Mouse (Mus musculus): ENCODE measurements around the gene Sema6d.
"Not testable (repeated sequence)": the region's sequence is repeated elsewhere in the genome, so short reads cannot be mapped to it uniquely, and the experiment has no call there.

Sema6d gene

DNA sequence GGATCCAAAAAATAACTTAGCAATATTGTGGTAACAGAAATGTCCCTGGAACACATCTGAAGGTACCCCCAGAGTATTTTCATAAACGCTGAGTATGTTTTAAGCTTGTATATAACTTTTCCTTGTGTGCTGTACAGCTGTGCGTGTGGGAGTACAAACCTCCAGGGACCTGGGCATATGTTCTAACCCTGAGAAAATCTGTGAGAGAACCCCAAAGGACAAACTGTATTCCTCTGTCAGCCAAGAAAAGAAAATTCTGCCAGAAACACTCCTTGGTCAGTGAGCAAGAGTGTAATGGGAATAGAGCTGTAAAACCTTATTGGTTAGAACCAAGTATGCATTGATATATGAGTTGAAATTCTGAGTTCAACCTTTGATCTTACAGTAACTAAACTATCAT is 203.8 kb downstream of the Sema6d start:
- DNase-seq (ENCODE audit: low spot score), result no peak

GRCm38 (mm10) chr2:124298351-124298750 is 208.6 kb downstream of the Sema6d start:
- DNase-seq (ENCODE audit: low spot score), result no peak

DNA sequence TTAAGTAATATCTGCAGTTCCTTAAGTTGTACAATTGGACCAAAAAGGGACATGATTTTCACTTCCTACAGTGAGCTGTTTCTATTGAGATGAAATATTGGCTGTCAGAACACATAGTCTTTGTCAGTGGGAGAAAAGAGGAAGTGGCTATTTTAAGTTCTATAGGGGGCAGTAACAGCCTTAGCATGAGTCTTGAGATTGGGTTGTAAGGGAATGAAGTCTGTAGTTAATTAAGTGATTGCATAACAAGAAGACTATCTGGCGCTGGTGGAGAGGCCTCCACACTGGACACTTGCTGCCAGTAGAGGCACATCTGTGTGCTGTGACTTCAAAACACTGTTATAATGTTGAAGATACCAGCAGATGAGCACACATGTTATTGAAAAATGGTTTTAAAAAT is 209.1 kb downstream of the Sema6d start:
- no peak for DNase-seq (ENCODE audit: low spot score)

- DNase-seq (ENCODE audit: low spot score), result no peak
Measured at GRCm38 (mm10) chr2:124308605-124309004, 218.8 kb downstream of the Sema6d start.

DNA sequence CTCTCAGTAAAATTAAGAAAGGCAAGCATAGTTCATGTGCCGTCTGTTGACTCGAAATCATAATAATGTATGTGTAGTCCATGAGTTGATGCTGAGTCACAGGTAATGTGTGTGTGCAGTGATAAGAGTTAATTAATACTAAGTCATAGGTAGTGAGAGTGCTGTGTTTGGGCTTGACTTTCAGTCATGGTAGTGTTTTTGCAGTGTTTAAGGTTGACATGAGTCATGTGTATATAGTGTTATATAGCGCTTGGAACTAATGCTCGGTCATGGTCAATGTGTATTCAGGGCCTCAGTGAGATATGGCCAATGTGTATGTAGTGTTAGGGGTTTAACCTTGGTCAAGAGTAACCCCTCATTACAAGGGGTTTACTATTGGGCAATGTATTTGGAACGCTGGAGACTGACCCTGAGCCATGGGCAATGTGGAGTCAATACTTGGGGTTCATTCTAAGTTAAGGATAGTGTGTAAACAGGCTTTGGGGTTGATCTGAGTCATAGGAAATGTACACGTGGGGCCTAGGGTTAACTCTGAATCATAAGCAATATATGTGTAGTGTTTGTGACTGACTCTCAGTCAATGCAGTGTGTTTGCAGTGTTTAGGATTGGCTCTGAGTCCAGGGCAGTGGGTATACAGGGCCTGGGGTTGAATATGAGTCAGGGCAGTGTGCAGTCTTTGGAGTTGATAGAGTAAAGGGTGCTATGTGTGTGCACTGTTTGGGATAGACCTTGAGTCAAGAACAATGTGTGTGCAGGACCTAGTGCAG is 219.8 kb downstream of the Sema6d start:
- no peak for DNase-seq (ENCODE audit: low spot score)

DNA sequence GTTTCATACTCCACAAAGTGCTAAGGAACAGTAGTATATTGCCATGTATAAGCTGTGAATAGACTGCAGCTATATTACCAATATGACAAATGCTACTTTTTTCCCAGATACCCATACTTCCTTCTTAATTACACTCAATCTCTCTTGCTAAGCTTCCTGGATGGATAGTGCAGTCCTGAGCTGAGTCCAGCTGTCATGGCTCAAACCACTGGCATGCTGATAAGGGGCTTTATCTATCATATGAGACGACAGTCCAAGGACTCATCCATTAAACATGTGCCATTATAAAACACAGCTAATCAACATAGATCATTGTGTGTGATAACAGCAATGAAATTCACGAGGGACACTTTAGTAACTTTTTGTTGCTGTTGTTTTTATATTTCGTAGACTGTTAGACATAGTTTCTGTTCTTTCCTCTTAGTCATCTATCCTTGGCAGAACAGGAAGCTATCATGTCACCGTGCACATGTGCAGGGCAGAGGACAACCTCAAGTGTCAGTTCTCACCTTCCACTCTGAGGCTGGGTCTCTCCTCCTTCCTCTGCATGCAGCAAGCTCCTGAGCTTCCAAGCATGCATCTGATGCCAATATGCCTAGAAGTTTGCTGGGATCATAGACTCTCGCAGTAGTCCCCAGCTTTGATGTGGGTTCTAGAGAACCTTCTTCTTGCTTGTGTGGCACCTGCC is 232.9 kb downstream of the Sema6d start:
- DNase-seq (ENCODE audit: low spot score), result no peak

- DNase-seq (ENCODE audit: low spot score), result no peak
Measured at GRCm38 (mm10) chr2:124324107-124324724, 234.4 kb downstream of the Sema6d start.

DNA sequence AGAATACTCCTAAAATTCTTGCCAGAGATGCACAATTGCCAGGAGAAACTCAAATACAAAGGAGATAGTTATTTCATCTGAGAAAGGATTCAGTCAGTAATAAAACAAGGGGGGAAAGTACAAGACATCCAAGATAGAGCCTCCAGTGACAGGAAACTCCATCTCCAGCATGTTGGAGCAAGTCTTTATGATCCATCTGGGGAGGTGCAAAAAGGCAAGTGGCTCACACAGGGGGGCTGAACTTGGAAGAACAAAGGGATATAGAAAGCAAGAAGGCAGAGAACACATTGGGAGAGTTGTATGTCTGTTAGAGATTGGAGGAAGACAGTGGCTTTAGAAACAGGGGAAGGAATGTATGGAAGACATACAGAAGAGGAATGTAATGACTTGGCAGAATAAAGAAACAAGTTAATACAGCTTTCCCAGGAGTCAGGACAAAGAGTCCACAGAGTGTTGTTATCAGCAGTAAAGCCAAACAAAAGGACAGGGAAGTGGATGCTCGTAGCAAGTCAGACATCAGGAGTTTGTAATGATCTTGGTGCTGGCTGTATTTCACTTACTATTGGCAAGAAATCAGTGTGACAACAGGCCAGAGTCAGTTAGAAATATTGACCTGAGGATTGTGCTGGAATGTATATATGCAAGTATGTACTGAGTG is 239.8 kb downstream of the Sema6d start:
- DNase-seq (ENCODE audit: low spot score), result no peak

GRCm38 (mm10) chr2:124332890-124333289 is 243.1 kb downstream of the Sema6d start:
- no peak for DNase-seq (ENCODE audit: low spot score)

GRCm38 (mm10) chr2:124334655-124335054 is 244.9 kb downstream of the Sema6d start:
- not testable (repeated sequence) for DNase-seq (ENCODE audit: low spot score)

GRCm38 (mm10) chr2:124338296-124338695 is 248.5 kb downstream of the Sema6d start:
- no peak for DNase-seq (ENCODE audit: low spot score)

DNA sequence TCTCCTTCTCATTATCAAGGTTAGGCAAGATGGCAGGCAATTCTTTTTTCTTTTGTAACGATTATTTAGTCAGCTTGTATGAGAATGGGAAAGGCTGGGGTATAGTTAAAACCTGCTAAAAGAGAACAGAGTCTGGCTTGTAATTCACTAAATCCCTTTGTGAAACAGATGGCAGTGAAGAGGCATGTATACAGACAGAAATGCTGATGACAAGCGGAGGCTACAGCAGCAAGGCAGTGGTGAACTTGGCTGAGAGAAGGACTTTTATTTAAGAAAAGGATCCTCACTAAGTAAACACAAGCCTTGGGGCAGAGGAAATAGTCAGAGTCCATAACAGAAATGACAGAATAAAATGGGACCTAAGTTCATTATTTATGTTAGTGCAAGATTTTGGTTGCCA is 264.4 kb downstream of the Sema6d start:
- DNase-seq (ENCODE audit: low spot score), result no peak

- DNase-seq (ENCODE audit: low spot score), result no peak
Measured at GRCm38 (mm10) chr2:124354716-124355115, 264.9 kb downstream of the Sema6d start.

- DNase-seq (ENCODE audit: low spot score), result no peak
Measured at GRCm38 (mm10) chr2:124369291-124369690, 279.5 kb downstream of the Sema6d start.

DNA sequence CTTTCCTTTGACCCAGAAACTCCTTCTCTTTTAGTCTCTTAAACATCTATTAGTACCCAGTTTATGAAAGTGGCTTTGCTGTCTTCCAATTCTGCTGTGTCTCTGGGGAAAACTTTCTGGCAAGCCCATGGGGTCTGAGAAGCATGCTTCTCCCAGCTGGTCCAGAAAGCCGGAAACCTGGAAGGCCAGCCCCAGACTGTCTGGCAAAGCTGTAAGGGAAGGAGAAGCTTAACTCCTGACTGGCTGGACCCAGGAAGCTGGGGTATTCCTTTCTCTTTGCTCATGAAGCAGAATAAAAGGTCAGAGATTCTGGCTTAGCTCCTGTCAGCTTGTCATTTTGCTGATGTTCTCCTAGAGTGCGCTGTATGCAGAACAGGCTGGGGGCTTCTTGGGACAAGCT is 280.2 kb downstream of the Sema6d start:
- DNase-seq (ENCODE audit: low spot score), result no peak

DNA sequence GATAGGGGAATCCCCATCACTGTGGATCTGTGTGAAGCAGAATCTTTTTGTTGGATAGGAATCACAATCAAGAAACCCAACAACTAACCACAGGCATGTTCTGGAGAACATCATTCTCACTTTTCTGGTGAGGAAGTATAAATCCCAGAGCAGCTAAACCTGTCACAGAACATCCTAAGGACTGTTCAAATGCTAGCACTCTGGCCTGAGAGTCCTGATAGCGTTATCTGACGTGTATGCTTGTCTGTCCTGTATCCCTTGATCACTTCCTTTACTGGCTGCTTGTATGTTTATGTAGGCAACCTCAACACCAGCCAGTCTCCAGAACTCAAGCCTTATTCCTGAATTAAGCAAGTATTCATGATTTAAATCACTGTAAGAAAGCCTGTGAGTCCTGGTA is 281.6 kb downstream of the Sema6d start:
- no peak for DNase-seq (ENCODE audit: low spot score)

- no peak for DNase-seq (ENCODE audit: low spot score)
Measured at GRCm38 (mm10) chr2:124385053-124385452, 295.3 kb downstream of the Sema6d start.

DNA sequence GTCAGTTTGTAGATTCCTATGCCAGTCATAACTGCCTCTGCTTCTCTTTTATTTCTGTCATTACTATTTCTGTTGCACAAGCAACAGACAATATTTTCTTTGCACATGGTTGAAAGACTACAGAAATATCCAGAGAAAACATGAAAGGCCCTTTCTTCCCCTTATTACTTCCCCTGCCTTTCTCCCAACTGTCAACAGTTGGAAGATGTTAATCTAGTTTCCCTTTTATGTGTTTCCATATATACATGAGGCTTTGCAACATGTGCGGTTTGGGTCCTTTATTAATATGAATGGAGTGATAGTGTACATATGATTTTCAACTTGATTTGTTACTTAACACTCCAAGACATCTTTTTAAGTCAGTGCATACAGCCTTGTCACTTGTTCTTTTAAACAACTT is 296.0 kb downstream of the Sema6d start:
- DNase-seq (ENCODE audit: low spot score), result no peak

GRCm38 (mm10) chr2:124388269-124388668 is 298.5 kb downstream of the Sema6d start:
- no peak for DNase-seq (ENCODE audit: low spot score)

DNA sequence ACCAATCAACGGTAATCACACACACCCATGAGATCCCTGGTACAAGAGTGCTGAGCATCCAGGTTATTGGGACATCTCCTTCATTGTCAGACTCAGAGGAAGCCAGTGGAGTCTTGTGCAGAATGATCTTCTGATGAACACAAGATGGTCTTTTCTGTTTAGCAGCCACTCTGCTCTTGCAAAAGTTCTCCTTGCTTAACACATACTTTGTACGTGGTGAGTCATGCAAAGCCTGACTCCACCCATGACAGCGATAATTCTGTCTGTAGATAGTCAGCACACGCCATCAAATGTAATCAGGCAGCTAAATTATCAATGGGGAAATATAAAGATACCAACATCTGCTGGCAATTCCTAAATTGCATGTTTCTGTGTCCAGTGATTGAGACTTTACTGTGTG is 307.0 kb downstream of the Sema6d start:
- DNase-seq (ENCODE audit: low spot score), result no peak

DNA sequence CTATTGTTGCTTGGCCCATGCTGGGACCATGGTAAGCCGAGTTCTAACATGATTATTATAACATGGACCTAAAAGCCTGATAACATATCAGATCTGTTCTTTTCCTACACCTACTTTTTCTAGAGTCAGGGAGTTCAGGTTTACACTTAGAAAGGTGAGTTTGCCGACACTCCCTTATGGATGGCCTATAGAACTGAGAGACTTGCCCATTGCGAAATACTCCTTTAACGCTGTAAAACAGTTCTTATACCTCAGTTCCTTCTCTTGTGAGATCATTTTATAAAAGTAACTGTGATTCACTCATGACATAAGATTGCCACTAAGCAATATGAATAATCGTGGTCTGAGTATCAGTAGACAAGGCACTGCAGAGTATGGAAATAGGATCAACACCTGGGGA is 307.5 kb downstream of the Sema6d start:
- no peak for DNase-seq (ENCODE audit: low spot score)

GRCm38 (mm10) chr2:124399611-124400010 is 309.8 kb downstream of the Sema6d start:
- DNase-seq (ENCODE audit: low spot score), result no peak

All from urinary bladder, postnatal 10 days (tissue).